Mouse (Mus musculus) liver, embryonic 12.5 days (tissue): Measurements from ENCODE around the gene Cenpn. TPM values are rescaled to one million over a fixed set of nuclear protein-coding genes. Genes with fewer than 3 reads are reported as not detected.

Experiments used
- ATAC-seq: fragments of 200-750 bp; cut with Nextera tagmentation; 2 replicates; pipeline ENCODE4 v1.8.0; 2017; ENCODE audit warnings: moderate number of reproducible peaks, mild to moderate bottlenecking, moderate library complexity
- H3K27ac ChIP-seq: fragments of 300-500 bp; sonication (generic); 2 replicates; pipeline ENCODE4 v1.5.1; 2016; ENCODE audit warnings: mild to moderate bottlenecking
- H3K27me3 ChIP-seq: fragments of 300-500 bp; sonication (generic); replicated peaks from 2 replicates; pipeline ENCODE4 v1.6.1; 2016; ENCODE audit warnings: mild to moderate bottlenecking, moderate library complexity
- H3K36me3 ChIP-seq: fragments of 300-500 bp; sonication (generic); 2 replicates; pipeline ENCODE4 v1.6.1; 2016; ENCODE audit warnings: mild to moderate bottlenecking, moderate library complexity
- H3K4me1 ChIP-seq: fragments of 300-500 bp; sonication (generic); 2 replicates; pipeline ENCODE4 v1.6.1; 2016
- H3K4me2 ChIP-seq: fragments of 300-500 bp; sonication (generic); 2 replicates; pipeline ENCODE4 v1.6.1; 2016; ENCODE audit warnings: mild to moderate bottlenecking, moderate library complexity
- H3K4me3 ChIP-seq: fragments of 300-500 bp; sonication (generic); 2 replicates; pipeline ENCODE4 v1.5.1; 2016; ENCODE audit warnings: mild to moderate bottlenecking, moderate library complexity
- H3K9ac ChIP-seq: fragments of 300-500 bp; sonication (generic); 2 replicates; pipeline ENCODE4 v1.6.1; 2016; ENCODE audit warnings: mild to moderate bottlenecking, moderate library complexity
- H3K9me3 ChIP-seq: fragments of 300-500 bp; sonication (generic); replicated peaks from 2 replicates; pipeline ENCODE4 v1.6.1; 2016; ENCODE audit warnings: mild to moderate bottlenecking, moderate library complexity
- WGBS: fragments of 180-500 bp; shearing (Covaris S2); methylation state at CpG from one replicate; pipeline ENCODE4 v1.1.7; 2016; ENCODE audit not compliant: insufficient replicate concordance; 5-methylcytosine and 5-hydroxymethylcytosine counted together
- polyA plus RNA-seq: library from polyadenylated mRNA; unstranded; fragments of >200 nt; fragmentation: Nextera tagmentation; extraction: Ambion mirVana; gene quantifications from 2 replicates; pipeline ENCODE4 v1.2.1, GENCODE M21; 2016

Cenpn gene
- polyA plus RNA-seq, 1 experiment from 2014 or later = 41.1 TPM

DNA sequence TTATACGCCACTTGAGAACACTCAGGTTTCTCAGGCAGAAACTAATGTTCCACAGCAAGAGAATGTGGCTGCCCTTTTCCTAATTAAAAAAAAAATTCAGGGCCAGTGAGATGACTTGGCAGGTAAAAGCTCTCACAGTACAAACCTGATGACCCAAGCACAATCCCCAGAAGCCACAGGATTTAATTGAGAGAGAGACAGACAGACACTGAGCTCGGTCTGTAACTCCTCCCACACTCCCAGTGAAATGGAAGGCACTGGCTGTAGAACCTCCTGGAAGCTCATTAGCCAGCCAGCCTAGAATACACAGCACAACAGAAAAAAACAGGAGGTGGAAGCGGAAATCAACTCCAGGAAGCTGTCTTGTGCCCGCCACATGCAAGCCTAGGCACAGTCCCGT is 54.1 kb downstream of the Cenpn start:
- ATAC-seq = no peak
- 63% methylated on average over 5 of the region's 5 CpGs for WGBS
- peaks cover 16% of the 10 kb centered on the region for H3K27me3 ChIP-seq
- no peaks in the 10 kb centered on the region for H3K9me3 ChIP-seq
- H3K27ac ChIP-seq = no peak overlapping the region
- H3K4me1 ChIP-seq = peaks cover 26% of the 10 kb centered on the region
- no peak overlapping the region for H3K9ac ChIP-seq
- H3K4me3 ChIP-seq = no peak overlapping the region
- H3K36me3 ChIP-seq = no peaks in the 10 kb centered on the region
- H3K4me2 ChIP-seq = no peak overlapping the region

DNA sequence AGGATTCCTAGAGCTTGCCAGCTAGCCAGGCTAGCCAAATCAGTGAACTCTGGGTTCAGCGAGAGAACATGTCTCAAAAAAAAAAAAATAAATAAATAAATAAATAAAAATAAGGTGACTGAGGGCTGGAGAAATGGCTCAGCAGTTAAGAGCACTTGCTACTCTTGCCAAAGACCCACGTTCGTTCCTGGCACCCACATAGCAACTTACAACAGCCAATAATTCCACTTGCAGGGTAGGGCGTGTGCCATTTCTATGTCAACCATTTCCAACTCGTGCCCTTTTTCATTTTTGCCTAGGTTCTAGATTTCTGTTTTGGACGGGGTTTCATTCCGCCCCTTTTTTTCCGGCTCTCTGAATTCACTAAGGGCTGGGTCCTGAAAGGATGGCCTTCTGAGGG is 56.5 kb downstream of the Cenpn start:
- H3K4me3 ChIP-seq = peak overlapping the region; percentile 80
- 34% methylated on average over 8 of the region's 8 CpGs for WGBS
- no peak overlapping the region for H3K27ac ChIP-seq
- peak overlapping the region; percentile 72 for H3K9ac ChIP-seq
- H3K36me3 ChIP-seq = peaks cover 15% of the 10 kb centered on the region; the same call in 1 of the 2 replicates
- no peak for ATAC-seq
- H3K27me3 ChIP-seq = peaks cover 16% of the 10 kb centered on the region; the same call in 1 of the 2 replicates
- H3K4me1 ChIP-seq = peaks cover 23% of the 10 kb centered on the region
- no peaks in the 10 kb centered on the region for H3K9me3 ChIP-seq
- peak overlapping the region; percentile 85 for H3K4me2 ChIP-seq

DNA sequence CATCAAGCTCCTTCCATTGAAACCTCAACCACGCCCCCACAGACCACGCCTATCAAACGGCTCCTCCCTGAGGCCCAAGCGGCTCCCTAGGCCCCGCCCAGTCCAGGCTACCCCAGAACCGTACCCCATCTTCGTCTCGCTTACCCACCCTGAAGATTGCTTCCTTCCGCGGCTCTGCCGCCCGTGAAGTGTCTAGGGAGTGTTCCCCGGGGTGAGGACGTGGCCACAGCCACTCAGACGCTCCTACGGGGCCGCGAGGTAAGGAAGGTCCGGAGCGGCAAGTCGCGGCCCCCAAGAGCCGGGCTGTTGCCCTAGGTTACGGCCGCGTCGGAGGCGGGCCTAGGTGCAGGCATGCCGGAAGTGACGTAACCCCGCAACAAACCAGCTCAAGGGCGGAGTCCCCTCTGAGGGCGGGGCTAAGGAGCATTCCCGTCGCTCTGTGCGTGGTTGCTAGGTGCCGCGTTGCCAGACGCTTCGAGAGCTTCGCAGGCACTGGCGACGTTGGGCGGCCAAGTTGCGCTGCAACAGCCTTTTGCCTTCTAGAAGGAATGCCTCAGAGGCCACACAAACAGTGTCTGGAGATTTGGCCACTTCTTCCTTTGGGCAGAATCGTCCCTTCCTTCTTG is 57.2 kb downstream of the Cenpn start, which contains the start of gene 1700030J22Rik:
Gene 1700030J22Rik, minus strand, starts transcription at position 329 of the 626 bp plus-strand sequence.
- Histone ChIP-seq H3K27ac (no peak within 1 kb of the TSS), H3K4me3 (peak within 1 kb of the TSS; percentile 80), H3K36me3 (peaks cover 22% of the 10 kb centered on the region), H3K27me3 (peaks cover 15% of the 10 kb centered on the region; the same call in 1 of the 2 replicates), H3K9me3 (no peaks in the 10 kb centered on the region), H3K9ac (peak within 1 kb of the TSS; percentile 72), H3K4me1 (peaks cover 23% of the 10 kb centered on the region), H3K4me2 (peak within 1 kb of the TSS; percentile 85)
- ATAC-seq = peak; percentile 98
- WGBS = under 1% methylated on average over 46 of the region's 46 CpGs

DNA sequence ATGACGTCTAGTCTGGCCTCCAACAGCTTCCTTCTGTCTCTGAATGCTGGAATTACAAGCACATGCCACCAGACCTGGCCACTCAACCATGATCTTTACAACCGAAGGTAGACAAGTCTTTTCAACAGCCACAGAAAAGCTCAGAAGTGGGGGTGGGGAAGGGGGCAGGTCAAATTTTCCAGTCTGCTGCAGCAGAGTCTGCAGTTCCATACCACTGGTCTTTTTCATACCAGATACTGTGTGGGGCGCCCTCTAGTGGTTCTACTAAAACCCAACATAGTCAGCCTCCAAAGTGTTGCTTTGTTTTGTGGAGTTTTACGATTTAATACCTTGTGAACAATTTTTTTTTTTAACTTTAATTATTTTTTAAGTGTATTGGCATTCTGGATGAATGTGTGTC is 58.6 kb downstream of the Cenpn start:
- peak overlapping the region; percentile 41; the same call in 1 of the 2 replicates for H3K9ac ChIP-seq
- H3K27me3 ChIP-seq = peaks cover 2% of the 10 kb centered on the region; the same call in 1 of the 2 replicates
- peak overlapping the region; percentile 39 for H3K4me2 ChIP-seq
- no peak overlapping the region for H3K27ac ChIP-seq
- WGBS = 19% methylated on average over 4 of the region's 4 CpGs
- H3K9me3 ChIP-seq = no peaks in the 10 kb centered on the region
- peaks cover 23% of the 10 kb centered on the region for H3K4me1 ChIP-seq
- peaks cover 34% of the 10 kb centered on the region for H3K36me3 ChIP-seq
- ATAC-seq = no peak
- no peak overlapping the region for H3K4me3 ChIP-seq

DNA sequence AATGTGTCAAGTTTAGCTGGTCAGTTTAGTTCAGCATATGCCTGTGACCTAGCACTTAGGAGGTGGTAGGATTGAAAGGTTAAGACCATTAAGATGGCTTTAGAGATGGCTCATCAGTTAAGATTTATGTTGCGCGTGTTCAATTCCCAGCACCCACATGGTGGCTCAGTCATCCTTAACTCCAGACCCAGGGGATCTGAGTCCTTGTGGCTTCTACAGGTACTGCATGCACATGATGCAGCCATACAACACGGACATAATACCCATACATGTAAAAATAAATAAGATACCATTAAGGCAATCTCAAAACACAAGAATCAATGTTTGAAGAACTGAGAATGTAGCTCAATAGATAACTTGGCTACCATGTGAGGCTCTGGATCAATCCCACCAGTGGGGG is 68.3 kb downstream of the Cenpn start:
- WGBS = 87% methylated on average over 3 of the region's 3 CpGs
- no peaks in the 10 kb centered on the region for H3K27me3 ChIP-seq
- H3K4me1 ChIP-seq = peaks cover 32% of the 10 kb centered on the region
- no peak overlapping the region for H3K9ac ChIP-seq
- H3K27ac ChIP-seq = no peak overlapping the region
- peaks cover 50% of the 10 kb centered on the region for H3K36me3 ChIP-seq
- H3K4me2 ChIP-seq = no peak overlapping the region
- H3K4me3 ChIP-seq = no peak overlapping the region
- ATAC-seq = no peak
- H3K9me3 ChIP-seq = no peaks in the 10 kb centered on the region

Other genes starting within 250 kb of the Cenpn start
- 3.6 and 4.1 TPM in 2 replicates for gene Cdyl2, start 188.7 kb upstream of the Cenpn start, polyA plus RNA-seq
- gene Cmc2, start 275 bp upstream of the Cenpn start, polyA plus RNA-seq = 83.5 and 87.1 TPM in 2 replicates
- gene Atmin, start 21.7 kb downstream of the Cenpn start, polyA plus RNA-seq = 7.6 and 8.2 TPM in 2 replicates
- 0.66 and 0.92 TPM in 2 replicates for gene 1700030J22Rik, start 57.2 kb downstream of the Cenpn start, polyA plus RNA-seq
- 86.0 and 93.4 TPM in 2 replicates for gene Gcsh, start 71.8 kb downstream of the Cenpn start, polyA plus RNA-seq
- 0.01 and 0.02 TPM in 2 replicates for gene Pkd1l2, start 160.7 kb downstream of the Cenpn start, polyA plus RNA-seq
- gene Bco1, start 174.1 kb downstream of the Cenpn start, polyA plus RNA-seq = 10.3 and 10.8 TPM in 2 replicates
- gene Gan, start 236.4 kb downstream of the Cenpn start, polyA plus RNA-seq = 1.9 and 2.1 TPM in 2 replicates